Mouse (Mus musculus) forebrain, embryonic 13.5 days (tissue): Measurements from ENCODE around the gene Cdc42bpa. TPM values are rescaled to one million over a fixed set of nuclear protein-coding genes. Genes with fewer than 3 reads are reported as not detected.

ENCODE experiments used
- ATAC-seq: fragments of 200-750 bp; cut with Nextera tagmentation; 2 replicates; pipeline ENCODE4 v1.8.0; 2017
- H3K27ac ChIP-seq: fragments of 300-500 bp; sonication (generic); 2 replicates; pipeline ENCODE4 v1.5.1; 2015; ENCODE audit warnings: inconsistent platforms, mild to moderate bottlenecking, moderate library complexity
- H3K27me3 ChIP-seq: fragments of 300-500 bp; sonication (generic); 2 replicates; pipeline ENCODE4 v1.6.1; 2015; ENCODE audit warnings: mild to moderate bottlenecking, inconsistent platforms
- H3K36me3 ChIP-seq: fragments of 300-500 bp; sonication (generic); 2 replicates; pipeline ENCODE4 v1.6.1; 2015; ENCODE audit warnings: mild to moderate bottlenecking, inconsistent platforms; ENCODE audit not compliant: poor library complexity, severe bottlenecking
- H3K4me1 ChIP-seq: fragments of 300-500 bp; sonication (generic); 2 replicates; pipeline ENCODE4 v1.6.1; 2015; ENCODE audit warnings: inconsistent platforms
- H3K4me2 ChIP-seq: fragments of 300-500 bp; sonication (generic); 2 replicates; pipeline ENCODE4 v1.6.1; 2015; ENCODE audit warnings: inconsistent platforms, mild to moderate bottlenecking, moderate library complexity
- H3K4me3 ChIP-seq: fragments of 300-500 bp; sonication (generic); 2 replicates; pipeline ENCODE4 v1.5.1; 2015; ENCODE audit warnings: mild to moderate bottlenecking, inconsistent platforms
- H3K9ac ChIP-seq: fragments of 300-500 bp; sonication (generic); 2 replicates; pipeline ENCODE4 v1.6.1; 2015; ENCODE audit warnings: mild to moderate bottlenecking, inconsistent platforms
- H3K9me3 ChIP-seq: fragments of 300-500 bp; sonication (generic); replicated peaks from 2 replicates; pipeline ENCODE4 v1.6.1; 2016; ENCODE audit warnings: inconsistent platforms
- WGBS: fragments of 180-500 bp; shearing (Covaris S2); methylation state at CpG from one replicate; pipeline ENCODE4 v1.1.7; 2015; 5-methylcytosine and 5-hydroxymethylcytosine counted together
- polyA plus RNA-seq: library from polyadenylated mRNA; unstranded; fragments of >200 nt; fragmentation: Nextera tagmentation; extraction: Ambion mirVana; gene quantifications from 2 replicates; pipeline ENCODE4 v1.2.1, GENCODE M21; 2015

Gene Cdc42bpa
- polyA plus RNA-seq, 1 experiment from 2014 or later, result 22.0 TPM

- Histone ChIP-seq H3K27ac (no peak overlapping the region), H3K4me3 (no peak overlapping the region), H3K9ac (no peak overlapping the region), H3K9me3 (no peaks in the 10 kb centered on the region), H3K27me3 (no peaks in the 10 kb centered on the region), H3K4me2 (no peak overlapping the region), H3K4me1 (no peaks in the 10 kb centered on the region), H3K36me3 (peaks cover 19% of the 10 kb centered on the region)
- ATAC-seq, result no peak
- 98% methylated on average over 5 of the region's 5 CpGs for WGBS
Observed at GRCm38 (mm10) chr1:180098426-180098825, 138.2 kb downstream of the Cdc42bpa start.

GRCm38 (mm10) chr1:180104567-180104966, 144.3 kb downstream of the Cdc42bpa start:
- ATAC-seq, result no peak
- Histone ChIP-seq H3K4me3 (no peak overlapping the region), H3K4me2 (no peak overlapping the region), H3K27me3 (no peaks in the 10 kb centered on the region), H3K36me3 (no peaks in the 10 kb centered on the region), H3K9ac (no peak overlapping the region), H3K4me1 (peaks cover 5% of the 10 kb centered on the region), H3K27ac (no peak overlapping the region), H3K9me3 (no peaks in the 10 kb centered on the region)
- 70% methylated on average over 3 of the region's 3 CpGs for WGBS

GRCm38 (mm10) chr1:180109050-180109449, 148.8 kb downstream of the Cdc42bpa start:
- WGBS, result 67% methylated on average over 5 of the region's 5 CpGs
- Histone ChIP-seq H3K4me3 (no peak overlapping the region), H3K27ac (no peak overlapping the region), H3K4me1 (peaks cover 5% of the 10 kb centered on the region), H3K9me3 (no peaks in the 10 kb centered on the region), H3K4me2 (no peak overlapping the region), H3K36me3 (no peaks in the 10 kb centered on the region; the same call in 1 of the 2 replicates), H3K27me3 (no peaks in the 10 kb centered on the region), H3K9ac (no peak overlapping the region)
- no peak for ATAC-seq

GRCm38 (mm10) chr1:180116525-180116924, 156.3 kb downstream of the Cdc42bpa start:
- no peaks in the 10 kb centered on the region for H3K4me1 ChIP-seq
- 76% methylated on average over 1 of the region's 1 CpGs for WGBS
- no peak overlapping the region for H3K4me2 ChIP-seq
- ATAC-seq, result no peak
- no peaks in the 10 kb centered on the region for H3K9me3 ChIP-seq
- H3K36me3 ChIP-seq, result peaks cover 10% of the 10 kb centered on the region
- H3K27ac ChIP-seq, result no peak overlapping the region
- no peak overlapping the region for H3K4me3 ChIP-seq
- H3K9ac ChIP-seq, result no peak overlapping the region
- no peaks in the 10 kb centered on the region for H3K27me3 ChIP-seq

- Histone ChIP-seq H3K9ac (no peak overlapping the region), H3K4me3 (no peak overlapping the region), H3K4me2 (no peak overlapping the region), H3K27me3 (no peaks in the 10 kb centered on the region), H3K27ac (no peak overlapping the region), H3K4me1 (no peaks in the 10 kb centered on the region), H3K9me3 (no peaks in the 10 kb centered on the region), H3K36me3 (peaks cover 10% of the 10 kb centered on the region)
- ATAC-seq, result no peak
- 85% methylated on average over 8 of the region's 8 CpGs for WGBS
Observed at GRCm38 (mm10) chr1:180118233-180118632, 158.0 kb downstream of the Cdc42bpa start.

- H3K4me3 ChIP-seq, result no peak overlapping the region
- no peaks in the 10 kb centered on the region for H3K36me3 ChIP-seq
- H3K27me3 ChIP-seq, result no peaks in the 10 kb centered on the region
- H3K27ac ChIP-seq, result no peak overlapping the region
- 96% methylated on average over 5 of the region's 5 CpGs for WGBS
- no peak overlapping the region for H3K9ac ChIP-seq
- H3K9me3 ChIP-seq, result no peaks in the 10 kb centered on the region
- no peaks in the 10 kb centered on the region for H3K4me1 ChIP-seq
- no peak overlapping the region for H3K4me2 ChIP-seq
- no peak for ATAC-seq
Observed at GRCm38 (mm10) chr1:180128077-180128792, 168.0 kb downstream of the Cdc42bpa start.

GRCm38 (mm10) chr1:180131402-180131801, 171.1 kb downstream of the Cdc42bpa start:
- no peaks in the 10 kb centered on the region for H3K36me3 ChIP-seq
- no peaks in the 10 kb centered on the region for H3K9me3 ChIP-seq
- H3K27me3 ChIP-seq, result no peaks in the 10 kb centered on the region
- H3K4me1 ChIP-seq, result no peaks in the 10 kb centered on the region
- H3K27ac ChIP-seq, result no peak overlapping the region
- no peak overlapping the region for H3K9ac ChIP-seq
- ATAC-seq, result no peak
- 65% methylated on average over 3 of the region's 3 CpGs for WGBS
- H3K4me3 ChIP-seq, result no peak overlapping the region
- no peak overlapping the region for H3K4me2 ChIP-seq

- no peak overlapping the region for H3K27ac ChIP-seq
- H3K36me3 ChIP-seq, result peaks cover 5% of the 10 kb centered on the region; the same call in 1 of the 2 replicates
- H3K4me1 ChIP-seq, result no peaks in the 10 kb centered on the region
- no peaks in the 10 kb centered on the region for H3K9me3 ChIP-seq
- no peak overlapping the region for H3K4me2 ChIP-seq
- no peak overlapping the region for H3K9ac ChIP-seq
- 93% methylated on average over 4 of the region's 4 CpGs for WGBS
- no peaks in the 10 kb centered on the region for H3K27me3 ChIP-seq
- no peak for ATAC-seq
- no peak overlapping the region for H3K4me3 ChIP-seq
Observed at GRCm38 (mm10) chr1:180132187-180132586, 171.9 kb downstream of the Cdc42bpa start.

- H3K4me1 ChIP-seq, result no peaks in the 10 kb centered on the region
- no peak overlapping the region for H3K4me3 ChIP-seq
- ATAC-seq, result no peak
- no peaks in the 10 kb centered on the region for H3K27me3 ChIP-seq
- H3K9me3 ChIP-seq, result no peaks in the 10 kb centered on the region
- 86% methylated on average over 4 of the region's 4 CpGs for WGBS
- H3K27ac ChIP-seq, result no peak overlapping the region
- peaks cover 40% of the 10 kb centered on the region for H3K36me3 ChIP-seq
- no peak overlapping the region for H3K9ac ChIP-seq
- H3K4me2 ChIP-seq, result no peak overlapping the region
Observed at GRCm38 (mm10) chr1:180139158-180139557, 178.9 kb downstream of the Cdc42bpa start.

GRCm38 (mm10) chr1:180140970-180141369, 180.7 kb downstream of the Cdc42bpa start:
- H3K27ac ChIP-seq, result no peak overlapping the region
- H3K36me3 ChIP-seq, result peaks cover 46% of the 10 kb centered on the region
- no peaks in the 10 kb centered on the region for H3K9me3 ChIP-seq
- no peaks in the 10 kb centered on the region for H3K4me1 ChIP-seq
- ATAC-seq, result no peak
- H3K9ac ChIP-seq, result no peak overlapping the region
- WGBS, result 93% methylated on average over 2 of the region's 2 CpGs
- H3K4me3 ChIP-seq, result no peak overlapping the region
- H3K27me3 ChIP-seq, result no peaks in the 10 kb centered on the region
- H3K4me2 ChIP-seq, result no peak overlapping the region

- no peak overlapping the region for H3K4me2 ChIP-seq
- H3K9me3 ChIP-seq, result no peaks in the 10 kb centered on the region
- H3K9ac ChIP-seq, result no peak overlapping the region
- no peak overlapping the region for H3K27ac ChIP-seq
- no peaks in the 10 kb centered on the region for H3K4me1 ChIP-seq
- no peaks in the 10 kb centered on the region for H3K27me3 ChIP-seq
- ATAC-seq, result no peak
- peaks cover 36% of the 10 kb centered on the region for H3K36me3 ChIP-seq
- H3K4me3 ChIP-seq, result no peak overlapping the region
- 82% methylated on average over 4 of the region's 4 CpGs for WGBS
Observed at GRCm38 (mm10) chr1:180148036-180148435, 187.8 kb downstream of the Cdc42bpa start.

- peaks cover 36% of the 10 kb centered on the region for H3K36me3 ChIP-seq
- H3K27me3 ChIP-seq, result no peaks in the 10 kb centered on the region
- no peak overlapping the region for H3K4me3 ChIP-seq
- no peak overlapping the region for H3K27ac ChIP-seq
- WGBS, result 96% methylated on average over 4 of the region's 4 CpGs
- H3K9ac ChIP-seq, result no peak overlapping the region
- no peaks in the 10 kb centered on the region for H3K4me1 ChIP-seq
- no peak for ATAC-seq
- H3K4me2 ChIP-seq, result no peak overlapping the region
- no peaks in the 10 kb centered on the region for H3K9me3 ChIP-seq
Observed at GRCm38 (mm10) chr1:180148563-180148962, 188.3 kb downstream of the Cdc42bpa start.

GRCm38 (mm10) chr1:180151191-180151590, 190.9 kb downstream of the Cdc42bpa start:
- Histone ChIP-seq H3K27ac (no peak overlapping the region), H3K27me3 (no peaks in the 10 kb centered on the region), H3K4me2 (no peak overlapping the region), H3K9ac (no peak overlapping the region), H3K4me1 (no peaks in the 10 kb centered on the region), H3K36me3 (peaks cover 36% of the 10 kb centered on the region), H3K4me3 (no peak overlapping the region), H3K9me3 (no peaks in the 10 kb centered on the region)
- WGBS, result 84% methylated on average over 8 of the region's 8 CpGs
- no peak for ATAC-seq
